Mouse (Mus musculus) heart, adult 2 months (tissue): Measurements from ENCODE around the gene Dyrk2.

Experiments
- CTCF ChIP-seq: fragments of 200-600 bp; IDR thresholded peaks from 2 replicates; pipeline ENCODE4 v1.8.1; 2022; ENCODE audit warnings: antibody characterized with exemption, mild to moderate bottlenecking, moderate library complexity
- POLR2A ChIP-seq: fragments of 200-500 bp; IDR thresholded peaks from 2 replicates; pipeline ENCODE4 v1.6.1; 2011; ENCODE audit warnings: mild to moderate bottlenecking, low read depth, low read length, control low read depth; ENCODE audit not compliant: insufficient read depth

DNA sequence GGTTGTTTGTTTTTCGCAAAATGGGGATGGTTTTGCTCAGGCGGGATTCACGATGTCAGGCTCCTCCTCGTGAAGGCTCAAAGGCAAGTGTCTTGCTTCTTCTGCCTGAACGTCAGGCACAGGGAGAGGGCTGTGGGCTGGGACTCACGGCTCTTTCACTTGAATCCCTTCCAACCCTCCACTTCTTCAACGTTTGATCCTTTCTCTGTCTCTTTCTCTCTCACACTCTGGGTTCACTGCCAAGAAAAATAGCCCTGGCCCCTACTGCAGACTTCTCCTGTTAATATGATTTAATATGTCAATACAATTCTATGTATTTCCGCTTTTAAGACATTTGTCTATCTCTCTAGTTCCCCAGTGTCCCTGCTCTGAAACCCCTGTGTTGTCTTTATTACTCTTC, 32.4 kb downstream of the Dyrk2 start:
- TF ChIP-seq CTCF (no peak), POLR2A (no peak)
